Mouse (Mus musculus) adrenal gland, adult 18-20 months (tissue): ENCODE measurements around the gene Krt23. TPM values are rescaled to one million over a fixed set of nuclear protein-coding genes. Genes with fewer than 3 reads are reported as not detected.
A peak's percentile ranks its signal among the peaks of the same experiment; 100 is the strongest.

Source experiments
- DNase-seq, 2 experiments: peaks; one replicate each; pipeline ENCODE4 v3.0.0; 2021 to 2022; ENCODE audit warnings: low spot score in 2 of 2
- long read RNA-seq, 2 experiments: library from polyadenylated mRNA; stranded (forward); transcript quantifications; one replicate each; pipeline ENCODE4 v2.0.0; 2021
- total RNA-seq, 2 experiments: library from RNA; stranded (reverse); gene quantifications; 1 replicate in 1 of 2; 2 replicates in 1 of 2; pipeline ENCODE4 v1.2.3; 2021

The Krt23 gene
- total RNA-seq: not detected
- long read RNA-seq, experiment 1: 0 reads
- long read RNA-seq, experiment 2: 0 reads

GRCm38 (mm10) chr11:99492733-99493573 is at the start of gene Krt23:
Gene Krt23 (minus strand): TSS chr11:99493137.
- DNase-seq: no peak

- DNase-seq: peak in 1 of 2 experiments; percentile 4
Observed at GRCm38 (mm10) chr11:99539721-99540120, 46.8 kb upstream of the Krt23 start.

DNA sequence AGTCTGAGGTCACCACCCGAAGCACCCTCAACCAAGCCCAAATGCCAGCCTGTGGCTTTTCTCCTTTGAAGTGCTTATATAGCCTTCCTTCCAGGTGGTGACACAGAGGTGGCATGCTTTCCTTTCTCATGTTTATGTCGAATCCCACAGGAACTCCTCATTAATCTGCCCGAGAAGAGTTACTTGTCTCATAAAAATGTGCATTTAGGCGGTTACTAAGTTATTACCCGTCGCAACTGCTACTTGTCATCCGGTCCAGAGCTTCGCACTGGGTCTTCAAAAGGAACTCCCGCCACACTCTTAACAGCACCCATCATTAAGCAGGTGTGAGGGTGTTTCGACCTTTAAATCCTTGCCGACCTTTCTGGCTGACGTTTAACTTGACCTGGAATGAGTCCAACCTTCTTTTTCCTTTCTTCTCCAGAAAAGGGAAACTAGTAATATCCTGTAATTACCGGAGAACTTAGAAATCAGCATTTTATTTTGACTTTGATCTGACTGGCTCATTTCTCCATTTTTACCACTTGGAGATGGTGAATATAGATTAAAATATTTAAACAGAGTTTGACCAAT is 28.4 kb upstream of the Krt23 start, which contains the start of gene Krt39:
Gene Krt39 (minus strand): TSS at position 51 of the 573 bp plus-strand sequence.
- DNase-seq: no peak

GRCm38 (mm10) chr11:99514098-99514497 is 21.2 kb upstream of the Krt23 start:
- DNase-seq: no peak

- DNase-seq: no peak
Observed at GRCm38 (mm10) chr11:99500095-99500805, 7.3 kb upstream of the Krt23 start.

- DNase-seq: no peak
Observed at GRCm38 (mm10) chr11:99496460-99496859, 3.5 kb upstream of the Krt23 start.

- DNase-seq: peak in 1 of 2 experiments; percentile 12
Observed at GRCm38 (mm10) chr11:99494741-99495140, 1.8 kb upstream of the Krt23 start.

GRCm38 (mm10) chr11:99493574-99493850 is 575 bp upstream of the Krt23 start:
- no peak for DNase-seq

DNA sequence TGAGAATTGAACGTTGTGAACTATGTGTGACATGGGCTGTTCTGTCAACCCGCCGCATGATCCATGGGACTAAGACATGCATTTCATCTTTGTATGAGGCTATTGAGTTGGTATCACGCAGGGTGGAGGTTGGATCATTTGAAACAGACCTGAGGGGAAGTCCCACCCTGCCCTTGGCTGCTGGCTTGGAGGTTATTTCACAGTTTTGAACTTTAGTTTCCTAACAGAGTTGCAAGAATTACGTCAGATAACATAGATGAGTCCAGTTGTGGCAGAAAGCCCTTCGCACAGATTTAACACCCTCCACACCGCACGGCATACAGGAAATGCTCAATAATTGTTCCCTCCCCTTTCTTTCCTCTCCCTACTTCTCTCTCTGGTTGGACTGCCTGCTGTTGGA is 1.9 kb downstream of the Krt23 start:
- DNase-seq: no peak

GRCm38 (mm10) chr11:99490624-99491023 is 2.3 kb downstream of the Krt23 start:
- DNase-seq: no peak

DNA sequence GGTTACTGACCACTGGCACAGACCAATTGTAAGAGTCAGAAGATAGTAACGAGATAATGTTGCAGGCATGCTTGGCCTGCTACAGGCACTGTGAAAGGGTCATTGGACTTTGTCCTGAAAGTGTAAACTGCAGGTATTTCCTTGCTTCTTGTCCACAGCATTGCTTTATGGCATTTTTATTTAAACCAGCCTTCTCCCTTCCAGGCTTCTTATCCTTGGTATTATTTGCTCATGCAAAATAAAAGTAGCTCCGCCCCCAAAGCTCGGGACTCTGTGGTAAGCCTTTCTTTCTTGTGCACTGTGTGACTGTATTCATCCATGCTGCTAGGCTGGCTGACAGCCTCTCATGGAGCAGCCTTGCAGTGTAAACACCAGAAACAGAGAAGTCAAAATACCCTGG is 3.7 kb downstream of the Krt23 start:
- DNase-seq: no peak

GRCm38 (mm10) chr11:99474981-99475380 is 18.0 kb downstream of the Krt23 start:
- DNase-seq: no peak

DNA sequence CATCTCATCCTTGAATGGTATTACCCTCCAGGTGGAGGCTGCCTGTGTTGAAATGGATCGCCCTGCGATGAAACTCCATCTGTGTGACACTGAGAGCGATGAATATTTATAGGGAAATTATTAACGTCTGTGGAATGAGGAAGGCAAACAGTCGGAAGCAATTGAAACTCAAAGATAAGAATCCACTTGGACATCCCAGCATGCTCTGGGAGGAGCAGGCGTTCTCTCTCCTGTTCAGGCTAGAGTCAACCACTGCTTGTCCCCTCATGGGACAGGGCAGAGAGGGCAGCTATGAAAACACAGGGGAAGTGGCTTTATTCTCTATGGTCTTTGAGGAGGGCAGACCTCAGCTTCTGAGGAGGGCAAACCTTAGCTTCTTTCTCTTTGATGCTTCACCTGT is 19.5 kb downstream of the Krt23 start:
- DNase-seq: no peak

- no peak for DNase-seq
Observed at GRCm38 (mm10) chr11:99472405-99472804, 20.5 kb downstream of the Krt23 start.

DNA sequence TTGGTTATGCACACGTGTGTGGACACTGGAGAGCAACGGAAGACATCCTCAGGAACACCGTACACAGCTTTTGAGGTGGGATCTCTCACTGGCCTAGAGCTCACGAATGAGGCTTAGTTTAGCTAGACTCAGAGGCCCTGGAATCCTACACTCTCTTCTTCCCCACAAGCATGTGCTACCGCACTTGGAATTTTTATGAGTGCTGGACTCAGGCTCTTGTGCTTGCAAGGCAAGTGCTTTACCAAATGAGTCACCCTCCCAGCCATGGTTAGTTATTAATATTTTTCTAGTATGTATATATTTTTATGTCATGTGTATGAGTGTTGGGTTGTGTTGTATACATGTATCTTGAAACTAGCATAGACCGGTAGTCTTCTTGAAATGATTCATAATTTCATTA is 21.0 kb downstream of the Krt23 start:
- DNase-seq: no peak

DNA sequence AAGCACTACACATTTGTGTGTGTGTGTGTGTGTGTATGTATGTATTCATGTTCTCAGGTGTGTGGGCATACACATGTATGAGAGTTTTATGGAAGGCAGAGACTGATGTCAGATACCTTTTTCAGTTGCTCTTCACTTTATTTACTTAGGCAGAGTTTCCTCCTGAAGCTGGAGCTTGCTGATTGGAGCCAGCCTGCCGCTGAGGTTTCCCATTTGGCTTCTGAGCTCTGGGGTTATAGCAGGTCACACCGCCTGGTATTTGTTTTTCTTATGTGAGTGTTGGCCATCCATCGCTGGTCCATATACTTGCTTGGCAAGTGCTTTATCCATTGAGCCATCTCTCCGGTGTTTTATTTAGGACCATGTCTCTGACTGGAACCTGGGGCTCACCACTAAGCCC is 23.7 kb downstream of the Krt23 start:
- DNase-seq: no peak

- DNase-seq: no peak
Observed at GRCm38 (mm10) chr11:99468566-99468965, 24.4 kb downstream of the Krt23 start.

DNA sequence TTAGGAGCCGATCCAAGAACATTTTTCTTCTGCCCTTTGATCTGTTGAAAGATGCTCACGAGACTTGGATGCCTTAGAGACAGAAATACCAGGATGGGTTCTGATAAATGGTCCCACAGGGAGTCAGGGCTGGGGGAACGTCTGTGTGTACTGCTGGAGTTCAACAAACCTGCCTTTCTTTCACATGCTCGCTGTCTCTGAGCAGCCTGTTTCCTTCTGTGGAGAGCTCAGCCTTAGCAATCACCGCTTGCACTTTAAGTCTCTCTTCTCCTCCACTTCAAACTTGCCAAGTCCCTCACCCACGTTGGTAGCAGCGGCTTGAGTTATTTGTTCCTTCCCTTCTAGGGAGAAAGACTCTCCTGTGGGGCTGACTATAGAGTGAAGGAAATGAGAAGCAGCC is 26.6 kb downstream of the Krt23 start:
- DNase-seq: no peak

DNA sequence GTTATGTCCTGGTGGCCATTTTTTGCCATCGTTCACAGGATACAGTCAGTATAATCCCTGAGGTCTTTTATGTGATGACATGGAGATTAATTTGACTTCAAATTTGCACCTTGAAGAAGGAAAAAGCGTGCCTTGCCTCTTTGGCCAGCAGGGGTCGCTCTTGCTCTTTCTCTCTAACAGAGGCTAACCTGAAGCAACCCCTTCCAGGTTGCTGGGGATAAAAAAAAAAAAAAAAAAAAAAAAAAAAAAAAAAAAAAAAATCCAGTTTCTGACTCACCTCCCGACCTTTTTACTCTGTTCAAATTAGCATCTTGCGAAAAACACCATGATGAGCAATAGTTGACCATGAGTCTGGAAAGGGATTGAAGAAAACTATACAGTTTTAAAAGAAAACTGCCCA is 28.1 kb downstream of the Krt23 start:
- peak; percentile 75 to 79 for DNase-seq

- DNase-seq: peak; percentile 59 to 63
Observed at GRCm38 (mm10) chr11:99463155-99463554, 29.8 kb downstream of the Krt23 start.

DNA sequence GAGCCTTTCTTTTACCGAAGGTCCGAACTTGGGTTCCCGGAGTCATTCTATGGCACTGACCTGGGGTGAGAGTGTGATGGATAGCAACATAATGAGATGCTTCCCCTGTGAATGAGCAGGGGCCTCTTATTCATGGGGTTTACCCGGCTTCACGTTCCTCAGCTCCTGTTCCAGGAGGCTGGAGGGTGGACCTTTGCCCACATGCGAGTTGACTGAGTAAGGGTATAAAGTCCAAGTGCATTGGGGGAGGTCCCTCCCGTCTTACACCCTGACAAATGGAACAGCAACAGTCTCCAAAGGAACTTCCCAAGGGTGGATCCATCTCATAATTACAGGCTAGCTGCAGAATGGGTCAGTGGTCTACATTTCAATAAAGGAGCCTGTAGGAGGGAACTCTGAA is 31.2 kb downstream of the Krt23 start:
- DNase-seq: no peak

DNA sequence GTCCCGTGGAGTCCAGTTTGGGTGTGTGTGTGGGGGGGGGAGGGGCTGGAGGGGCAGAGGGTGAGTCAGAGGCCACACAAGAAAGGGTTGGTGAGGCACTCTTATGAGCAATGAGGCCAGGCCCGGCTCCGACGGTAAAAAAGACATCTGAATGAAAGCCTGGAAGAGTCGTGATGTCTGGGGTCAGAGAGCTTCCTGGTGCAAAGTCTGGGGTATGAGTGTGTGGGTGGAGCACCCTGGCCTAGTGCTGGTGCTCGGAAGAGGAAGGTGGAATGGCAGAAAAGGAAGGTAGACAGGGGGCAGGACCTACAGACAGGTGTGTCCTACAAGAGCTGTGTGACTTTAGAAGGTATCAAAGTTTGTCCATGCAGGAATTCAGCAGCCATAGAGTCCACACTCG is 34.0 kb downstream of the Krt23 start:
- no peak for DNase-seq
